Mouse (Mus musculus) testis, adult 2 months (tissue): ENCODE data around the gene Hoxc10.
A peak's percentile ranks its signal among the peaks of the same experiment; 100 is the strongest.

Source experiments
- CTCF ChIP-seq: fragments of 200-500 bp; IDR thresholded peaks from 2 replicates; pipeline ENCODE4 v1.5.1; 2012; ENCODE audit warnings: low read depth, mild to moderate bottlenecking, inconsistent platforms, low read length, moderate library complexity; ENCODE audit not compliant: control insufficient read depth, insufficient read depth, insufficient replicate concordance
- POLR2A ChIP-seq: fragments of 200-500 bp; IDR thresholded peaks from 2 replicates; pipeline ENCODE4 v1.6.1; 2012; ENCODE audit warnings: low read depth, mild to moderate bottlenecking, inconsistent platforms, low read length, moderate library complexity; ENCODE audit not compliant: control insufficient read depth

DNA sequence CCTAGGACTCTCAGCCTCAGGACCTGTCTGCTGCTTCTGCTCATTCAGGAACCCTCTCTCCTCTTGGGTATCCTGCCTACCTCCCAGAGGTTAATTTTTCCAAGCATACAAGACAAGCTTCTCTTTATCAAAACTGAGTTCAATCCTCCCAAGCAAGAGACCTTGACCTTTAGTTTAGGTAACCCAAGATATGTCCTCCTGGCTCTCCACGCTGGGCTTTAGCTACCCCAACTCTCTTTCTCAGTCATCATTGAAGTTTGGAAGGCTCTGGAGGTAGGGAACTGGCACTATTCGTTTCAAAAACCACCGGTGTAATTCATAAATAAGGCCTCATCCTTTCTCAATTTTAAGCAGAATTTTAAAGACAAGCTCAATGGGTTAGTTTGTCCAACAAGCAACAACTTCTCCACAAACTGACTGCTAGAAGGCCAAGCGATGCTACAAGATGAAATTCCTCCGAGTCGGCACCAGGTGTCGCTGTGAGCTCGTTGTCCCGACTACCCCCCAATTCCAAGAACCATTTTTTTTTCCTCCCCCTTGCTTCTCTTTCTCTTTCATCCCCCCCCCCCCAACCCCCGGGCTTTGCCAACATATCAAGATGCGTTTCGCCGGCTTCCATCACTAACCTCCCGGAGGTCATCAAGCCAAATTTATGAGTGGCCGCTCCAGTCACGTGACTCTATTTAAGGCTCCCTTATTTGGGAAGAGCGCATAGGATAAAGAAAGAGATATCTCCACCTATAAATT is 46.8 kb downstream of the Hoxc10 start:
- peak; percentile 87 for TF ChIP-seq CTCF
- TF ChIP-seq POLR2A, result no peak
